Mouse (Mus musculus) ovary, adult 18-20 months (tissue): Measurements from ENCODE around the gene C730034F03Rik.

Experiments
- DNase-seq: peaks from one replicate; pipeline ENCODE4 v3.0.0; 2022; ENCODE audit warnings: low spot score, mixed read lengths

C730034F03Rik gene

GRCm38 (mm10) chr15:89475611-89476474 lies 46.5 kb downstream of the C730034F03Rik start:
- DNase-seq, result peak; percentile 91

GRCm38 (mm10) chr15:89476475-89476815 lies 47.1 kb downstream of the C730034F03Rik start:
- DNase-seq, result no peak

GRCm38 (mm10) chr15:89477091-89477491 lies 47.7 kb downstream of the C730034F03Rik start, which contains the start of gene Arsa:
TSS of gene Arsa (minus strand) at chr15:89477425.
- DNase-seq, result no peak

- no peak for DNase-seq
Measured at GRCm38 (mm10) chr15:89477806-89478205, 48.4 kb downstream of the C730034F03Rik start.

- DNase-seq, result no peak
Measured at GRCm38 (mm10) chr15:89478622-89479021, 49.2 kb downstream of the C730034F03Rik start.
